Mouse (Mus musculus): ENCODE data around the gene Cacna2d3.

DNA sequence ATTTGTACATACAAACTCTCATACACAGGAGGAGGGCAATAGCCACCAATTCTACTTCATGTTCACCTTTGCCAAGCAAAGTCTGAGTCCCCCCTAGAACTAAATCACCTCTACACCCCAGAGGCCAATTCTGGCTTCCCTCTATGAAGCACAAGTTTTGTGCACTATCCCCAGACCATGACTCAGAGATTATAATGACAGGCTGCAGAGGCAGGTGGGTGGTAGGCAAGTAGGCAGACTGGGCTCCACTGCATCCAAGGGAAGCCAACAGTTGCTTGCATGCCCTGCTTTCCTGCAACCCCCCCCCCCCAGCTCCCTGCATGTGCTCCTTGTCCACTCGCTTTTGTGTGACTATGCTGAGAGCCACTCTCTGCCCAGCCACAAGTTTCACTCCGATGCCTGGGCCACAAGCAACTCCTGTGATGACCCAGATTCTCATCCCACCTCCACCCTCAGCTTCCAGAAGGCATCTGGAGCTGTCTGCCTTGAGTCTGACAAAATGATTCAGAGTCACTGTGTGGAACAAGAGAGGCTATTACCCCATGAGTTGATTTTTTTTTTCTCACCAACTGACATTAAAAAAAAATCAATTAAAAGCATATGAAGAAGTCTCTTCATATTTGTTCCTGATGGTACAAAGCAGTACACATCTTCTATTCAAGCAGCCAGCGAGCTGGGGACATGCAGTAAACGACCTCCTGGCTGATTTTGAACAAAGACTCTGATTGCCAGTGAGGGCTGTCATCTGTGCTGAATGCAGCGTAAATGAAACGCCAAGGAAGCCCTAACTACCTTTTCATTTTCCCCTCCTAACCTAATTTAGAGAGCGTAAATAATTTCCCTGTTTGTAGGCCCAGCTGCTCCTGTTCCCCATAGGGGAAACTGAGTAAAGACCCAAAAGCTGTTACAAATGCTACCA is 201.7 kb downstream of the Cacna2d3 start:
- TF ChIP-seq POLR2A (IDR thresholded peaks at IDR 0.05; ENCODE audit: low read depth, low read length) (no peak), CTCF (conservative IDR thresholded peaks at IDR 0.05 in 1 of 2, IDR thresholded peaks at IDR 0.05 in 1 of 2; ENCODE audit: low read depth in 2 of 2, low read length in 2 of 2) (no peak), IRF4 (IDR thresholded peaks at IDR 0.05; ENCODE audit: low read depth, low read length) (no peak), NELFE (IDR thresholded peaks at IDR 0.05; ENCODE audit: low read depth, low read length) (no peak), USF1 (IDR thresholded peaks at IDR 0.05; ENCODE audit: low read depth, low read length) (no peak)

Data from CH12.LX (cell line).